Mouse (Mus musculus) frontal cortex, adult (tissue): Measurements from ENCODE around the gene Gpr61.
A peak's percentile ranks its signal among the peaks of the same experiment; 100 is the strongest.

ENCODE experiments used
- ATAC-seq: cut with Nextera tagmentation; 2 replicates; pipeline ENCODE4 v1.9.2; 2017; ENCODE audit warnings: mild to moderate bottlenecking, moderate library complexity, mixed read lengths; ENCODE audit not compliant: low TSS enrichment

Gene Gpr61

GRCm38 (mm10) chr3:108154656-108155055, at the start of gene Gpr61:
Gpr61 (minus strand) TSS chr3:108154882.
- ATAC-seq: peak; percentile 83

DNA sequence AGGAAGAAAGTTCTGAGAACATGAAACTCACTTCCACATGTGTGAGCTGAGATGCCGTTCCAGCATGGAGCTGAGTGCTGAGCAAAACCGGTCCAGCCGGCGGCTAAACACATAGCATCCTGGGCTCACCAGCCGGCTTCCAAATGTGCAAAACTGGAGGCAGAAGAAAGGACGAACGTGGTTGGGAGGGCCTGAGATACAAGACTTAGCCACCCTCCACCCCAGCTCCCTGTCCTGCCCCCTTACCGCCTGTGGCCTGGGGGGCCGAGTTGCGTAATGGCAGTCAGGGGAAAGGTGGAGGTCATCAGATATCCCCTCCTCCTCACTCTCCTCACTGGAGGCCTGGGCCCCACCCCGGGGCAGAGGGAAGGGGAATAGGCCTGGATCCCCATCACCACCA, 49.8 kb upstream of the Gpr61 start:
- no peak for ATAC-seq

DNA sequence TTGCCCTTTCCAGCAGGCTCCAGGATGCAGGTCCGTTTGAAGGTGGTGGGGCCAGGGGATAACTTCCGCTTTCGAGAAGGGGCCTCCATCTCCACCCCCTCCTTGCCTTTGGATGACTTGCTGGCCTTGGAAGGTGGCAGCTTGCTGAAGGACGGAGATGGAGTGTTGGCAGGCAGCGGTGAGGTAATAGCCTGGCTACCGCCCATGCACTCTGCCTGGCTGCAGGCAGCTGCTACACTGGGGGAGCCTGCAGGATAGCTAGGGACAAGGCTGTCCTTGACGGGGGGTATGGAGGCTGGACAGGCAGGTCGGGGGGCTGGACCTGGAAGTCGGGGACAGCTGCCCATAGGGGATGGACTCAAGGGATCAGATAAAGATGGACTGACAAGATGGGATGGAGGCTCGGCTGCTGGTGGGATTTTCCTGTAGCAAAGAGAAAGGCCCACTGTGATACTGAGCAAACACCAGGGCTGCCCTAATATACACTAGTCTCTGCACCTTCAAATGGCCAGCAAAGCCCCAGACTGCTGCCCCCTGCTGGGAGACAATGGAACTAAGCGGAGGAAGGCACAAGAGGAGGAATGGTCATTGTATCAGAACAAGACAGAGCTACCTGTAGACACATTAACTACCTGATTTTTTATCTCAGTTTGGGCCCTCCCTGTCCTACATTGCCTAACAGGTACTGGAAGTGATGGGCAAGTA, 49.1 kb upstream of the Gpr61 start:
- ATAC-seq: no peak

DNA sequence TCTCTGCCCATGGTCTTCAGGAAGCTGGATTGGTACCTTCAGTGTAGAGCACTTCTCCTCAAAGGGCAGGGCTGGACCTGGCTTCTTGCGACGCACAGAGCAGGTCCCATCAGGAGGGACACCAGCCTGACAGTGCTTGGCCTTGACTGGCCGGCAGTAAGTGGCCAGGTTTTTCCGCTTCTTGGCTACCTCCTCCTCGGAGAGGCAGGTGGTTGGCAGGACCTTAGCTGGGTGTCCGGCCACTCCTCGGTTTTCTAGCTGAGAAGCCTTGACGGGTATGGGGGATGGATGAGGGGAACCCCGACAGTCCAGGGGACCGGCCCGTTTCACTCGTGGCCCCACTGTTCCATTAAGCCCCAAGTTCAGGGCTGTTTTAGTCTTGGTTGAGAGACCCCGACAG, 48.5 kb upstream of the Gpr61 start:
- no peak for ATAC-seq

- ATAC-seq: no peak
Observed at GRCm38 (mm10) chr3:108202506-108202905, 47.8 kb upstream of the Gpr61 start.

GRCm38 (mm10) chr3:108200329-108201323, 45.9 kb upstream of the Gpr61 start, which contains the start of gene Cyb561d1:
Cyb561d1 (minus strand) TSS chr3:108201212.
- peak; percentile 39 for ATAC-seq

DNA sequence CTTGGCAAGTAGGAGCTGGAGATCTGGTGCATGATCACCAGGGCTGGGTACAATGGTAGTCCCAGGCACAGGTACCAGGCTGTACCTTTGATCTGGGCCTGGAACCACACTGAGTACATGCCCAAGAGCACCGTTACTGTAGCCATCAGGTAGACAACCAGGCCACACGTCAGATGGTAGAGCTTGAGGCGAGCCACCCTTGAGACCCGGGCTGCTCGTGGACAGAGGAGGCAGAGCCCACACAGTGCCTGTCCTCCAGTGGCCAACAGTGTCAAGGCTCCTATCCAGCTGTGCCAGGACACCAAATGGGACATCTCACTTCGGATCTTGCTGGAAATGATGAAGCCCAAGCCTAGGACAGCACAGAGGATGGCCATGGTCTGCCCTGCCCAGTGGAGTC, 44.5 kb upstream of the Gpr61 start:
- no peak for ATAC-seq

DNA sequence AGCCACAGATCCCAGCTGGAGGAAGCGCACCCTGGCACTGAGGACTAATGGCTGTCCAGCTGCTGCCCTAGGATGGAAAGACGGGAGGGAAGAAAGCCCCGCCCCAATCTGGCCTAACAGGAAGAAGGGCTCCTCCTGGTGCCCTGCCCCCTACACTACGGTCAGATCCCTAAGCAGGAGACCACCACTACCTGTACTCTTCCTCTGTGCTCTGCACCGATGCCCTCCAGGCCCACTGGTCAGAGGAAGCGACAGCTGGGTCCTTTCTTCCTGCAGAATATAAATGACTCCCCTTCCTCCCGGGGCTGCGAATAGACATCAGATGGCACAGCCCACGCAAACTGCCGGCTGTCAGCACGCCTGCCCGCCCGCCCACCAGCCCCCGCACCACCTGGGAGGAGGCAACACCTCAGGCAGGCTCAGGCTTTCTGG, 42.4 kb upstream of the Gpr61 start:
- peak; percentile 21 for ATAC-seq

DNA sequence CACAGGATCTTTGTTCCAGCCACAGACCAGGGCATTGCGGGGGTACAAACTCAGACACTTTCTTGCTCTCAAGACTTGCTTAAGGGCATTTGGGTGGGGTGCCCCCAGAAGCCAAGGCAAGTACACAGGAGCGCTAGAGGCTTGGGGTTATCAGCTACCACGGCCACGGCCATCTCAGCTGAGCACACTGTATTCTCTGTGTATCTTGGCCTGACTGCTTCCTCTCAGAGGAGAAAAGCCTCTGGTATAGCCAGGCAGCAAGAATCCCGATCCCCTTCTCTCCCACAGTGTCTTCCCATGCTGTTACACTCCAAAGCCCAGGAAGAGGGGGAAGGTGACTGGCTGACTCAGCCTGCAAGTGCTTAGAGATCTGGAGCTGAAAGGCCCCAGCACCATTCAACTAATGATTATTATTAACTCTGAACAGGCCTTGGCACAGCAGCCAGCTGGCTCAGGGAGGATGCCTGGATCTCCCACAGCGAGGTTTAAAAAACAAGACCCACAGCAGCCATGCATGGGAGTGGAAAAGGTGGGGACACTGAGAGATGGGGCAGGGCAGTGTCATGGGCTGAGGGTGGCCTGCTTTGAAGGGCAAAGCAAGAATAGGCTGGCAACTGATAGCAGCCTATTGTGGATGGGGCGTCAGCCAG, 41.4 kb upstream of the Gpr61 start:
- peak; percentile 13; the same call in 1 of the 2 replicates for ATAC-seq

- no peak for ATAC-seq
Observed at GRCm38 (mm10) chr3:108195287-108195686, 40.6 kb upstream of the Gpr61 start.

DNA sequence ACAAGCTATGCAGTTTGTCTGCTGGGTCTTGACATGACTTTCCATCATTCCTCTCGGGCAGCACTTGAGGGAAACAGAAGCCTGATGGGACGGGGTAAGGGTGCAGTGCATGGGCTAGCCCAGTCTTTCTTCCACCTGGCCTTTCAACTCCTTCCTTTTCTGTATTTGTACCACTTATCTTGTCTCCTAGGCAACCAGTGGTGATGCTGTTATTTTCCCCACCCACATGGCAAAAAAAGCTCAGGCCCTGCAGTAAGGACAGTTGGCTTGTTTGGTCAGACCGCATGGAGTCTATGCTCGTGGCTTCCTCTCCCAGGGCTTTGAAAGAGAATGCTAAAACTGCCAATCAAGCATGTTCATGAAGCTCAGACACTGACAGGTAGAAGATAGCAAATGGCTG, 39.0 kb upstream of the Gpr61 start:
- ATAC-seq: no peak

DNA sequence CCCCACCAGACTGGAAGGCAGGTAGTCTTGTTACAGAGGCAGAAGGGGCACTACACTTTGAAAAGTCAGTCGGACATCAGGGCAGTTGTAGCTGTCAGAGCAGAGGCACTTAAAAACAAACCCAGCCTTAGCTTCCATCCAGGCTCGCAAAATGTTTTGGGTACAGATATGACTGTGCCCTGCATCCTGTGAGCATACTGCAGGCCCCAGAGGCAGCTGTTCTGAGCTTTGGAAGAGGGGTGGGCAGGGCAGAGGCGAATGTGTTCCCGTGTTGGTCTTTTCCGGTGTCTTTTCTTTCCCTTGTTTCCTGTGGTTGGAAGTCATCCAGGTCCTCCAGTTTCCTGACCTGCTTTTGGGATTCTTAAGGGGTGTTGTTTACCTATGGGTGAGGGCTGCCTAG, 35.2 kb upstream of the Gpr61 start:
- ATAC-seq: no peak

DNA sequence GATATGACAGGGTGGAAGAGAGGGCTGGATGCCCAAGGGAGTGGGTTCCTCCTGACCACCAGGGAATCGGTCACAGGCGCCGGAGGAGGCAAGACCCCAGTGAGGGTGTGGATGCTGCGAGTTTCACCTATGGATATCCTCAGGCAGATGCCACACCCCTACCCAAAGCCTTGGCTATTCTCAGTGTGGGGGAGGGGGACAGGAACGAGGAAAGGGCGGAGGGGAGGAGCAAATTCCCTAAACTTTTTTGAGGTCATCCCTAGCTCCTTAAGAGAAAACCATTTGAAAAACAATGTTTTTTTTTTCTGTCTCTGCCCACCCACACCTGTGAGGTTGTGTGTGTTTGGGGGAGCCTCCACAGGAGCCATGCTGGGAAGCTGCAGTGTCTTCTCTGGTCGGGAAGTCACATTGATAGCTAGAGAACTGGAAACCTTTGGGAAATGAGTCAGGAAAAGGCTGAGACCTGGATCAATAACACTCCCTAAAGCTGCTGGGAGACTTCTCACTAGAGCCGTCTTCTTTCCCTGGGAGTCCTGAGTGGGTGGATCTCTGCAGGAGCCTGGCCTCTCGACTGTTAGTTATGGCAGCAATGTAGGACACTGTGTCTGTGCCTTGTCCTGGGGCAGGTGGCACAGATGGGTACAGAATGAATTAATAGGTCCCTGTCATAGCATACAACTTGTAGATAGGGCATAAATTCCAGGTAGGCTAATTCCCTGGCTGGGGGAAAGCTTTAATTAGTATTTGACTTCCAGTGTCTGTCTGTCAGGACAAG, 34.2 kb upstream of the Gpr61 start:
- ATAC-seq: no peak

GRCm38 (mm10) chr3:108187111-108187795, 32.6 kb upstream of the Gpr61 start:
- no peak for ATAC-seq

- peak; percentile 59 for ATAC-seq
Observed at GRCm38 (mm10) chr3:108186098-108187047, 31.7 kb upstream of the Gpr61 start, which contains the start of gene Amigo1. Amigo1 (plus strand) TSS chr3:108186335.

DNA sequence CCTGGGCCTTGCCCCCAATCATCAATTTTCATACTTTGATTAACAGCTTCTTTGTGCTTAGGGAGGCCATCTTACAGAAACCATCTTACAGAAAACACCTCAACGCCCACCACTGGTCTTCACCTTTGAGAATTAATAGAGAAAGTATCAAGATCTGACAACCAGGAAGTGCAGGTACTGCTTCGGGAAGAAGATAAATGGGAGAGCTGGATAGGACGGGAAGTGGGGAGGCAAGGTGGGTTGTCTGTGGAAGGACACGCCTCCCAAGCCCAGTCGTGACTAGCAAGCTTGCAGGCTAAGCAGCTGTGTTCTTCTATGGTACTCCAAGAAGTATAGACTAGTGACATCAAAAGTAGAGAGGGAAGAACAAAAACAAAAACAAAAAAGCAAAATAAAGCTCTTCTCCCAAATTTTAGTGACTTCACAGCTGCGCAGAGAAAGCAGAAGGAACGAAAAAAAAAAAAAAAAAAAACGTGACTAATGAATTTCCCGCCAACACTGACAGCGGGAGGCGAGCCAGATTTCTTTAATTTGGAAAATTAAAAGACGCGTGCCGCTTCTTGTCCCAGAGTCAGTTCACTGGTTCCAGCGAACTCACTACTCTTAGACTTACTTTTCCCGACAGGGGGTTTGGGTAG, 30.9 kb upstream of the Gpr61 start:
- ATAC-seq: no peak

- no peak for ATAC-seq
Observed at GRCm38 (mm10) chr3:108184742-108185141, 30.1 kb upstream of the Gpr61 start.

GRCm38 (mm10) chr3:108180514-108180913, 25.8 kb upstream of the Gpr61 start:
- no peak for ATAC-seq
